Mouse (Mus musculus) layer of hippocampus, postnatal 36 days (tissue): ENCODE measurements at regions not wholly inside any gene's neighbourhood (a gene's known extent, or its start where the extent isn't known, plus 50 kb on each side); places are given as distances from the start of the nearest gene placed in this dataset.
"Not testable (repeated sequence)": the region's sequence is repeated elsewhere in the genome, so short reads cannot be mapped to it uniquely, and the experiment has no call there.

Experiments used
- DNase-seq, 2 experiments: peaks; one replicate each; pipeline ENCODE4 v3.0.0; 2022

DNA sequence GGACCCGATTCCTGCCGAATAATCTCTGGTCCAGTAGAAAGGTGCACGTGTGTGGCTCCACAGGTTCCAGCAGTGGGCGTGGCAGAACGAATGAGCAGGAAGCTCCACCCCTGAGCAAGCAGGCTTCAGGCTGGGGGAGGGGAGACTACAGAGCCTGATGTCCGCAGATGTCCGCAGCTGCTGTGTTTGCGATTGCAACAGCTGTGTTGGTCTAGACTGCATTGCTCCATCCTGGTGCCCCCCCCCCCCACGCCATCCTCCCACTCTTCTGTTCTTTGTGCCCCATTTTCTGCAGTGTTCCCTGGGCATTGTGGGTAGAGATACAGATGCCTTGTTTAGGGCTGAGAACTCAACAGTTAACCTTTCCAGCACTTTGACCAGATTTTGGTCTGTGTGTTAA, 150.3 kb upstream of the Trpc7 start:
- DNase-seq, result not testable (repeated sequence)

DNA sequence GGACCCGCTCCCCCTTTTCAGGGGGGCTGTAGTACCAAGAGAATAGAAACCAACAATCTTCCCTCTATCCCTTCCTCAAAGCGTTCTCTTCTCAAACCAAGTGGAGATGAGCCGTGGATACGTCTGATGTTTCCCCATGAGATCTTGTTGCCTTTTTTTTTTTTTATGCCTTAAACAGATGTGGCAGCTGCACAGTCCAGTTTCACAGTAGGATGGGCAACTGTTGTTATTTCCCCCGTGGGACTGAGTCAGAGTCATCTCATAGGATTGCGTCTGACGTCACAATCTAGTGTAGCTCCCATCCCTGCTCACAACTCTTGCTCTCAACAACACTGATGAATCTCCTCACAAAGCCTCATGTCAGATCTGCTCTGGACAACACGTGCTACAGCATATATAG, 148.7 kb upstream of the Trpc7 start:
- no peak for DNase-seq

DNA sequence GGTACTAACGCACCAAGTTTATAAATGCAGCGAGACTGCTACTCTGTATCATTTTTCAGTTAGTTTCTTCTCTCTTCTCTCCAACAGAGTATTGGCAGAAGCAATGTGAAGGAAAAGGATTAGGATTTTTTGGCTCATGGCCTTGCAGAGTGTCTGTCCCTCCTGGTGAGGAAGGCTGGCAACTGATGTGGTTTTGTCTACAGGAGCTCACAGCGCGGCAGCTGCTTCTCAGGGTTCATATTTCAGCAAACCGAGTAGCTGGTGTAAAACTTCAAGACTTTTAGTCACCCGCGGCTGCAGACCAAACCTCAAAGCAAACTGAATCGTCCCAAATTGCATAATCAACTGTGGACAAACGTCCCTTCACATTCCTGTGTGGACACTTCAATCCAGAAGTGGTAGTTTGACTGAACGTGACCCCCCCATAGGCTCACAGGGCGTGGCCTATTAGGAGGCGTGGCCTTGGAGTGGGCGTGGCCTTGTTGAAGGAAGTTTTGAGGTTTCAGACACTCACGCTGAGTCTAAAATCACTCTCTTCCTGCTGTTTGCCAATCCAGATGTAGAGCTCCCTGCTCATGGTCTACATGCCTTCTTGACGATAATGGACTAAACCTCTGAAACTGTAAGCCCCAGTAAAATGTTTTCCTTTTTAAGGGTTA, 147.7 kb upstream of the Trpc7 start:
- DNase-seq, result no peak

DNA sequence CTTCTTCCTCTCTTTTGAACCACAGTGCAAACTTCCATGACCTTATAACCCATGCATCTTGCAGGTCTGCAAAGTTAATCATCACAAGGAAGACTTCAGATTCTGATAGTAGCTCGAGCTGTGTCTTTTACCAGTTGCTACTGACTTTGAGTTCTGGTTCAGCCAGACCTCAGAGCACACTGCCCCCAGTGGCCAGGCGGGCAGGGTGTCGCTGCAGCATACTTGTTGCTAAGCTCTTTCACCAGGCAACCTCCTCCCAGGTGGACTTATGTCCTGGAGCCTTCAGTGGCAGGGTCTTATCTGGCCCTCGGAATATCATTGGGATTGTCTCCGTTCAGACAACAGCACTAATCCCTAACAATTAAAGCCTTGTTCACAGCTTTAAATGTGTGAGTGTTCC, 146.7 kb upstream of the Trpc7 start:
- no peak for DNase-seq

DNA sequence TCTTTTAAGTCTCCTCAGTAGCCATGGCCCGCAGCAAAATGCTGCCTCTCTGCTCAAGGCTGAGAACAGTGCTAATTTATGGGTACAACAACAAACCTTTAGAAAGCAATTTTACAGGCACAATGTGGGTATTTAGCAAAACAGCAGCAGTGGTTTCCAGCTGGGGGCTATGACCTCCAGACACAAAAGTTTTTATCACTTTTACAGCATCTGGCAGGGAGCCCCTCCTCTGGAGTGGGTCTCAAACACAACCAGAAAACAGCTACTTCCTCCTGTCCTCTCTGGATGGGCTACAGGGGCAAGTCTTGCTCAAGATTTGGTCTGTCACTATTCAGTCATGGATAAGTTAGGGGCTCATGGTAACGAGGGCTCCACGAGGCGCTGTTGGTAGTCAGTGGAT, 137.1 kb upstream of the Trpc7 start:
- no peak for DNase-seq

DNA sequence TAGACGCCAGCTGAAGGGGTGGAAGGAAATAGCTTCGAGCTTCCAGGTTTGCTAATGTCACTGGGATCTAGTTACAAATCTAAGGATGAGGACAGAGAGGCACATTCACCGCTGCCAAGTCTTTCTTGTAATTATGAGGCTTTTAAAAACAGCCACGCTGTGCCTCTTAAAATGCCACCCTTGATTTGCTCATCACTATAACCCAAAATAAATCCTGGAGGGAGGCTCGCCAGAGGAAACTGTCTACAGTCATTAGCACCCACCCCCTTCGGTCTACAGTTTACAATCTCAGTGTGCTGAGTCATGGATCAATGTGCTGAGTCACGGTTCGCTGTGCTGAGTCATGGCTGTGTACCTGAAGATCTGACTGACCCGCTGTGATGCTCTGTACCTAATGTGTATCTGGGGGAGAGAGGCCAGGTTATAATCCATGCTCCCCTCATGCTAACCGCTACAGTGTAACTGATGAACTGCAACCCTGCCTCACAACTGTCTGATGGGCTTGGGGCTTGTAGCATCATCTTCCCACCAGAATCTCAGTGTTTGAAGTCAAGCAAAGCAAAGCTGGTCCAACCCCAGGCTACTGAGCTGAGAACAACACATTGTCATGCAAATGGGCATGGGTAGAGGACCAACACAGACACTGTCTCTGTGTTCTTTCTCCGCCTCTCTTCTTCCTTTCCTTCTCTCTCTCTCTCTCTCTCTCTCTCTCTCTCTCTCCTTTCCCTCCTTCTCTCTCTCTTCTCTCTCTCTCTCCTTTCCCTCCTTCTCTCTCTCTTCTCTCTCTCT, 122.0 kb upstream of the Trpc7 start:
- peak; percentile 35 to 40 for DNase-seq

DNA sequence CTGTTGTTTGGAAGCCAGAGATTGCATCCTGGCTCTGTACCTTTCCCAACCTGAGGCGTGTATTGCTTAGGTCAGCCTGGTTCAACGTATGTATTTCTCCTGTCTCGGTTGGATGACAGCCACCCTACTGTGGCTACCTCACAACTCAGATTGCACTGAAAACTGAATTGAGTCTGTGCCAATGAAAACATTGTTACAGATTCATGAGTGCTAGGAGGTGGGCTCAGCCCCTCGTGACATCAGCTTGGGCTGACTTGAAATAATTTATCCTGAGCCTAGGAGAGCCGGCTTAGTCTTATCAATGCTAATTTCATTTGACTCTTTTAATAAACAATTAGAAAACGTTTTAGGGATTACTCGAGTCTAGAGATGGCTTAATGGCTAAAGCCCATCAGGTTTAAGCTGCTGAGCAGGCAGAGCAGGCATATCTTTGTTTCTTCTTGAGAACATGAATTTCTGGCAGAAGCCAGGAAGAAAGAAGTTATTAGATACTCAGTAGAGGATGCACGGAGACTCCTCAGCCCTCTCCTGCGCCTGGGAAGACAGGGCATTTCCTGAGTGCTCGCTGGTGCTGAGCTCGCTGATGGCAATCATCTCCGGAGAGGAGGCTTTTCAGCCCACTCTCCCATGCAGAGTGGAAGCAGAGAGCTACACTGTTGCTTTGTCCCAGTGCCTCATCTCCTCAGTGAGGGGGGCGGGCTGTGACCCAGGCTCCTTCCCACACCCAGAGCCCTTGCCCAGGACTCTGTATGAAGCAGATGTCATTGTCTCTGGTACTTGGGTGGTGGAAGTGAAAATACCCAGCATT, 120.9 kb upstream of the Trpc7 start:
- no peak for DNase-seq

DNA sequence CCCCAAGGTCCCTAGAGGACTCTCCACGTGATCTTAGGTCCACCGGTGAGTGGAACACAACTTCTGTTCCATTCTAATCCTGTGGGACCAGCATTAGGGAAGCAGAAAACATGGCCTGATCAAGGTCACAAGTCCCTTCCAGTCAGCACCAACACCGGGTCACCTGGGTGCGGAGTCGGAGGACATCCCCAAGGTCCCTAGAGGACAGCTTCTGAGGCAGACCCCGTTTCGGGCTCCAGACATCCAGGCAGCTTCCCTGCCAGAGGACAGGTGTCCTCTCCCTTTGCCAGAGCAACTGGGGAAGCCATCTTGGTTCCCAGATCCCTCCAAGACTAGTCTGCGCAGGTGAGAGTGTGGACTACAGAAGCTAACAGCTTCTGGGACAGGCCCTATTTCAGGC, 111.4 kb upstream of the Trpc7 start:
- not testable (repeated sequence) for DNase-seq

DNA sequence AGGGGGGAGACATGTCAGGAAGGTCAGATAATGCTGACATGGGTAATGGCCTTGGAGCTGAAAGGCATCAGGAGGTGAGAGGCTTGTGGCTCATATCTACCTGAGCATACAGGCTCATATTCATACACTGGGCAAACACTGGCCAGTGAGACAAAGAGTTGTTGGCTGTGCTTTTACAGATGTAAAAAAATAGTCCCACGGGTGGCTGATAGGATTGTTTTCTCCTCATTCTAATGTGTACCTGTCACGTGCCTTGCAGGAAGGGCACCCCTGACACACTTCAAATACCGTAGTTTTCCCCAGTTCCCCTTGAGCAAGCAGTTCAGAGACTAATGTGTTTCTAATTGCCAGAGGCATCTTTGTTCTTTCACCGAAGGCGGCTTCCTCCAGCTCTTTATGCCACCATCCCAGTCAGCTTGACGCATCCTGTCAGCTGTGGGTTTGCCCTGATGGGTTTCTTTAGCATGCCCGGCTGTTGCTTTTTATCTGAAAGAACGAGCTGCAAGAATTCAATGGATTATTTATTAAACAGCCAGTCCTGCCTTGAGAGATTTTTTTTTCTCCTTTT, 107.9 kb upstream of the Trpc7 start:
- DNase-seq, result no peak

DNA sequence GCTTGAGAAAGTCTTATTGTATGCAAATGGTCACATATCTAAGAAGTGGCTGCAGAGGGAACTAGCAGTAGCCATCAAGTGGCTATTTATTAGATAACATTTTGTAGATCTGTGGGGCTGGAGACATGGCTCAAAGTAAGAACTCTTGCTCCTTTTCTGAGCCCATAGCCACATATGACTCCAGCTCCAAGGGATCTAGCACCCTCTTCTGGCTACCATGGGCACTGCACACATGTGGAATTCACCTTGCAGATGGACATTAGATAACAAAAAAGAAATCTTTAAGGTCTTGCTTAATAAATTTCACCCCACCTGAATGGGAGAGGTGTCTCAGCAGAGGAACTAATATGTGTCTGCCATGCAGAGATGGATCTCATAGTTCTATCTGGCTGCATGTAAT, 96.2 kb upstream of the Trpc7 start:
- DNase-seq, result no peak

DNA sequence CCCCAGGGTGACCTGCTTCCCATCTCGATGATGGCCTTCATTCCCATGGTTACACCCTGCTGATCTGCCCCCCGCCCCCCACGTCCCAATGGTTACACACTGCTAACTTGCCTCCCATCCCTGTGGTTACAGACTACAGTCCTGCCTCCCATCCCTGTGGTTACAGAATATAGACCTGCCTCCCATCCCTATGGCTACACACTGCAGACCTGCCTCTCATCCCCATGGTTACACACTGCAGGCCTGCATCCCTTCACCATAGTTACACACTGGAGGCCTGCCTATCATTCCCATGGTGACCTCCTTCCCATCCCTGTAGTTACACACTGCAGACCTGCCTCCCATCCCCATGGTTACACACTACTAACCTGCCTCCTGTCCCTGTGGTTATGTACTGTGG, 78.3 kb upstream of the Trpc7 start:
- no peak for DNase-seq

DNA sequence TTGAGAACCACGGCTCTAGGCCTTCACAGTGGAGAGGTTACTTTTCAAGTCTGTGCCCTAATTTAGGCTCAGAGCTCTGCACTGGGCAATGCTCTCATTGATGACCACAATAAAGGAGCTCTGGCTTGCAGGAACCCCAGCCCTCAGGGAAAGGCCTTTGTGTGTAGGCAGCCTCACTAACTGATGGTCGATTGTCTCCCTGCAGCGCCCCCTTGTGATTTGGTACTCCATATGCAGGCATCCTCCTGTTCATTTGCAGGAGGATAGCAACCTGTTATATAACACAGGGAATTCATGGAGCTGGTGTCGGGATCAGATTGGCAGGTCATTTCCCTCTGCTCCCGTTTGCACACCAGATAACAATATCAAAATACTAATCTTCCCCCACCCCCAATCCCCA, 59.6 kb upstream of the Trpc7 start:
- no peak for DNase-seq

DNA sequence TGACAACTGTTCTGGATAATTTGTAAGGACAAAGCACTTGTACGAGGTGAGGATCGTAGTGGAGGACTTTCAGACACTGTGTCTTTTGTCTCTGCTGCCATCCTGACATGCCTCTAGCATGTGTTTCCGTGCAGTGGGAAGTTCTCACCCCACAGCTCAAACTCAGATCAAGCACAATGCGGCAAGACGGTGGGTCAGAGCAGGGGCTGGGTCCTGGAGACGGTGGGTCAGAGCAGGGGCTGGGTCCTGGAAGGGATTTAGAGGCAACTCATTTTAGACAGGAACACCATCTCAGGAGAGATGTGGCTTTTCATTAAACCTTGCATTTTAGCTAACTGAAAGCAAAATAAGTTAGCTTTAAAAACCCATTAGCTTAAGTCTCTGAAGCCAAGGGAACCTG, 52.3 kb upstream of the Trpc7 start:
- DNase-seq, result no peak

DNA sequence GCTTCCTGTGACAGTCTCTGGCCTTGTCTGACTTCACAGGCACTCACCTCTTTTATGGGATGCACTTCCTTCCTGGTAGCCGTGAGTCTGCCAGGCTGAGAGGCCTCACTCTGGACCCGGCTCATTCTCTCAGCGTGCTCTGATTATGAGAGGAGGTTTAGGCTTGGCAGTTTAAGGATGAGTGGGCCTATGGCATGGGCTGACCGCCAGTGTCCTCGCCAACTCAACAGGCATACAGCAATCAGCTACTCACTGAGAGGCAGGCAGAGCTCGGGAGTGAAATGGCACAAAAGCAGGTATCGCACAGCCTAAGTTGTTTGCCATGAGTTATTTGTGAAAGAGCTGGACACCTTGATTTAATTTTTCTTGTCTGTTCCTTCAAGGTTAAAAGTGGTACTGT, 51.5 kb upstream of the Trpc7 start:
- peak in 1 of 2 experiments; percentile 8 for DNase-seq
